Mouse (Mus musculus) kidney, postnatal 10 days (tissue): Measurements from ENCODE around the gene Entpd4b.
"Not testable (repeated sequence)": the region's sequence is repeated elsewhere in the genome, so short reads cannot be mapped to it uniquely, and the experiment has no call there.

Experiments used
- DNase-seq: peaks from one replicate; pipeline ENCODE4 v3.0.0; 2021; ENCODE audit warnings: mixed read lengths

Entpd4b gene

GRCm38 (mm10) chr14:69555110-69555831 is at the start of gene Entpd4b:
TSS of gene Entpd4b (plus strand) at chr14:69555424.
- DNase-seq = not testable (repeated sequence)

DNA sequence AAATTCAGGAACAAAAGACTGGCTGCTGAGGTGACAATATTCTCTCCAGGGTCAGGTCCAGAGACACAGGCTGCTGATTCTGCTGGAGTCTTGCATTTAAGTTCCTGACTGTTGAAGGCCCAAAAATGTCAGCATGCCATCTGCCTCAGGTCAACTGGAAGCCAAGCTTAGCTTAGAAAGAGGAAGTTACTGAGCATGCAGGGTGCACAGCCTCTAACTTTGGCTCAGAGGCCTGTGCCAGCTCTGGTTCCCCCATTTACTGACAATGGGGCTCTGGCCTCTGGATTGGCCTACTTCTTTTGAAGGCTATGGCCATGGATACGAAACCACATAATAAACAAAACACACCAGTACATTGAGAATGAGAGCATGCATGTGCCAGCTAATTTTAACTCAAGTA is 48.2 kb upstream of the Entpd4b start:
- not testable (repeated sequence) for DNase-seq

GRCm38 (mm10) chr14:69512449-69512848 is 42.8 kb upstream of the Entpd4b start, which contains the start of gene Gm27179:
TSS of gene Gm27179 (minus strand) at chr14:69512549.
- not testable (repeated sequence) for DNase-seq

DNA sequence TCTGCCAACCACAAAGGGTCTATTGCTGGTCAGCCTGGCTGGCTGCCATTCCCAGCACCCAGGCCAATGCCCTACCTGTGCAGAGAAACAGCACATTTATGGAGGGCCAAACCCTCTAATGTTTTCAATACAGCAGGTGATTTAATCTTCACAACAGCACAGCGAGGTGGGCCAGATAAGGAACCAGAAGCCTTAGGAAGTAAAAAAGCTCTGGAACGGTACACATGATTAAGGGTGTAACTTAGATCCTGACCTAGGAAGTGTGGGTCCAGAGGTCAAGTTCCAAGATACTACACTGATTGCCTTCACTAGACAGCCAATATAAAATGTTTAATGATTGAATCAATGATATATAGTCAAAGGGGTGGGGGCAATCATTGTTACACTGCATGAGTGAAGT is 34.4 kb upstream of the Entpd4b start:
- DNase-seq = not testable (repeated sequence)

GRCm38 (mm10) chr14:69523001-69523400 is 32.2 kb upstream of the Entpd4b start:
- DNase-seq = not testable (repeated sequence)

GRCm38 (mm10) chr14:69526202-69526601 is 29.0 kb upstream of the Entpd4b start:
- not testable (repeated sequence) for DNase-seq

DNA sequence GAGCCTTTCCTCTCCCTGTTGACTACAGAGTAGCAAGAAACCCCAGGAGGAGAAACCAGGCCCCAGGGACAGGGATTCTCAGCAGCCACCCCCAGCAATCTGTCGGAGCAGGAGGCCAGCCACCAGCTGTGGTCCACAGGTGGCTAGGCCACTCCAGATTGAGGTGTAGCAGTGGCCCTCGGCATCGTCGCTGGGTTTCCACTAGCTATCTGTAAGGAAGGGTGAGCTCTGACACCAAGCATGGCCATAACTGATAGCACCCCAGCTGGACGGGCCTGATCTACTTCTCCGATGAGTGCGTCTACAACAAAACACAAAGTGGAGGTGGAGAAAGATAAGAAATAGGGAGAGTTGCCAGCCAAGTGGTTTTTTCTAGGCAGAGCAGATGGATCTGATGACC is 18.7 kb upstream of the Entpd4b start:
- DNase-seq = not testable (repeated sequence)

DNA sequence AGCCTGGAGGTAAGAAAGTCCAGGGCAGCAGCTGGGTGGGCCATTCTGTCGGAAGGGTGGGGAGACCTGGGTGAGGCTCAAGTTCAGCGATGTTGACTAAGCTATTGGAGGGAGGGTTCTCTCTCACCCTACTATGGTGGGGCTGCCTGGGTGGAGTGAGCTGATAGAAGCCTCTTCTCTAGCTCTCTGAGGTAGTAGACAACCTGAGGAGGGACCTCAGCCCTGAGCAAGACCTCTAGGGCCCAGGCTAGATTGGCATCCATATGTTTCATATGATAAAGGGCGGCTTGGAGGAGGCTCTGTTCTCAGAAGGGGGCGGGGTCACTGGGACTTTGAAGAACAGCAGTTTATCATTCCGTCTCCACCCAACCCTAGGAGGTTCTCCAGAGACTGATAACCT is 15.1 kb upstream of the Entpd4b start:
- DNase-seq = not testable (repeated sequence)

GRCm38 (mm10) chr14:69542695-69543094 is 12.5 kb upstream of the Entpd4b start:
- not testable (repeated sequence) for DNase-seq

DNA sequence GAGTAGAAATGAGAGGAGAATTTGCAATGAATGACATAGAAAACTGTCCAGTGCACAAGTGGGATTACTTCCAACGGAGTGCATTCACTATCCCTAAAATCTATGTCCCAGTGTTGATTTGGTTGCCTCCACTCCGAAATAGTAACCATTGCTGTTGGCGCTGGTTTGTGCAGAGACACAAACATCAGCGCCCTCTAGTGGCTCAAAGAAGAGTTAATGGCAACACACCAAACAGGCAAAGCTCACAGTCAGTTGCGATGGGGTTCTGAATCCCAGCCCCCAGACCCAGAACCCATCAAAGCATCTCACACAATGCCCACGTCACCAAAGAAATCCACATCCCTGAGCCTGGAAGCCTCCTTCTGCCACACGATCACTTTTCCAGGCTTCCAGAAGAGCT is 11.2 kb upstream of the Entpd4b start:
- not testable (repeated sequence) for DNase-seq

DNA sequence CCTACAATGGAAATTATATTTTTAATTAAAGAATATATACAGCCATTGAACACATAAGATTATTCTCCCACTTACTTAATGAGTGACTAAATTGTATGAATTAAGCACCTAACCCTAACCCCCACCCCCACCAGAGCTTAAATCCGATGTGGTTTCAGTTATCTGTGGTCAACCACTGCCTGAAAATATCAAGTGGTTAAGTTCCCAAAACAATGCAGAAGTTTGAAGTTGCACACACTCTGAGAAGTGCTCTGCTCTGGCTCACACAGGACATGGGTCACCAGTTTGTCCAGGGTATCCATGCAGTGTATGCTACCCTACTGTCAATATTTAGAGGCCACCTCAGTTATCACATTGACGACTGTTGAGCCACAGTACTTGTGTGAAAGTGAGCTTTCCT is 10.2 kb upstream of the Entpd4b start:
- not testable (repeated sequence) for DNase-seq

DNA sequence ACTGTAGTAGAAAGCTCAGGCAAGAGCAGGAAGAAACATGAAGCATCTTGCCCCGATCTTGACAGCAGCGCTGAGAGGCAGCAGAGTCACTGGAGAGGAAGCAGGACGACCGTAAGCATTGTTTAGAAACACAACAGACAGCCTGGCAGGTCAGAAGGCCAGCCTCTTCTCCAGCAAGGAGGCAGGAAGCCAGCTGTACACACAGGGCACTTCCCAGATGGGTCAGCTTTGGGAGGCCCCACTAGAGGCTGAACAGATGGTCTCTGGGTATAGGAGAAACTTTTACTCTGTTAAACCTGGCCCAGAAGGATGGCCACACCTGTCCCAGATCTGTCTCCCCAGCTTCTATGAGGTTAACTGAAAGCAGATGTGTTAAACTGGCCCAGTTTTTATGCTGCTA is 7.9 kb upstream of the Entpd4b start:
- not testable (repeated sequence) for DNase-seq

GRCm38 (mm10) chr14:69556820-69557219 is 1.6 kb downstream of the Entpd4b start:
- DNase-seq = not testable (repeated sequence)

- DNase-seq = not testable (repeated sequence)
Measured at GRCm38 (mm10) chr14:69557550-69557949, 2.3 kb downstream of the Entpd4b start.
